Mouse (Mus musculus) hindbrain, embryonic 10.5 days (tissue): ENCODE measurements at regions not wholly inside any gene's neighbourhood (a gene's known extent, or its start where the extent isn't known, plus 50 kb on each side); places are given as distances from the start of the nearest gene placed in this dataset.

Source experiments
- DNase-seq: peaks from one replicate; pipeline ENCODE4 v3.0.0-alpha.2; 2017; ENCODE audit warnings: low spot score
- H3K27ac ChIP-seq: fragments of 300-500 bp; sonication (generic); 2 replicates; pipeline ENCODE4 v1.5.1; 2016; ENCODE audit warnings: mild to moderate bottlenecking, moderate library complexity
- H3K27me3 ChIP-seq: fragments of 300-500 bp; sonication (generic); 2 replicates; pipeline ENCODE4 v1.6.1; 2016; ENCODE audit warnings: mild to moderate bottlenecking; ENCODE audit not compliant: poor library complexity, insufficient read depth, severe bottlenecking
- H3K36me3 ChIP-seq: fragments of 300-500 bp; sonication (generic); 2 replicates; pipeline ENCODE4 v1.6.1; 2016; ENCODE audit warnings: mild to moderate bottlenecking, moderate library complexity
- H3K4me1 ChIP-seq: fragments of 300-500 bp; sonication (generic); replicated peaks from 2 replicates; pipeline ENCODE4 v1.6.1; 2016; ENCODE audit warnings: mild to moderate bottlenecking
- H3K4me3 ChIP-seq: fragments of 300-500 bp; sonication (generic); 2 replicates; pipeline ENCODE4 v1.5.1; 2016; ENCODE audit warnings: mild to moderate bottlenecking, moderate library complexity
- H3K9me3 ChIP-seq: fragments of 300-500 bp; sonication (generic); 2 replicates; pipeline ENCODE4 v1.6.1; 2016; ENCODE audit warnings: mild to moderate bottlenecking, moderate library complexity
- WGBS: fragments of 180-500 bp; shearing (Covaris S2); methylation state at CpG from one replicate; pipeline ENCODE4 v1.1.7; 2016; 5-methylcytosine and 5-hydroxymethylcytosine counted together

DNA sequence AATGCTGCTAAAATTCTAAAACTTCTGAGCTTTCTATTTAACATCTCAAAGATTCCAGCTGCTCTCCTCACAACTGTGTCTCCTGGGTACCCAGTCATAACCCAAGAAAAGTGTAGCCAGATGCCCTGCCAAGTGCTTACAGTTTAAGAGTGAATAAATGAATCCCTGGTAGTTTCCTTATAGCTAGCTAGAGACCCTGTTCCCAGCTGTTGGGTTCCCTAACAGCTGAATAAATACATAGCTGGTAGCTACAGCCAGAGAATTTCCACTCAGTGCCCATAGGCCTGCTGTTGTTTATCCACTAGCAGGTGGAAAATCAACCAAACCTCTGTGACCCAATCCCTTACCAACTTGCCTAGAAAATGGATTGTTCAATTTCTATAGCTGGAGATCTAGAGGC lies 302.0 kb upstream of the Trib2 start:
- DNase-seq = no peak
- no peaks in the 10 kb centered on the region for H3K9me3 ChIP-seq
- H3K4me1 ChIP-seq = no peaks in the 10 kb centered on the region
- H3K27ac ChIP-seq = no peak overlapping the region
- H3K4me3 ChIP-seq = no peak overlapping the region
- H3K27me3 ChIP-seq = no peaks in the 10 kb centered on the region
- no peaks in the 10 kb centered on the region for H3K36me3 ChIP-seq

DNA sequence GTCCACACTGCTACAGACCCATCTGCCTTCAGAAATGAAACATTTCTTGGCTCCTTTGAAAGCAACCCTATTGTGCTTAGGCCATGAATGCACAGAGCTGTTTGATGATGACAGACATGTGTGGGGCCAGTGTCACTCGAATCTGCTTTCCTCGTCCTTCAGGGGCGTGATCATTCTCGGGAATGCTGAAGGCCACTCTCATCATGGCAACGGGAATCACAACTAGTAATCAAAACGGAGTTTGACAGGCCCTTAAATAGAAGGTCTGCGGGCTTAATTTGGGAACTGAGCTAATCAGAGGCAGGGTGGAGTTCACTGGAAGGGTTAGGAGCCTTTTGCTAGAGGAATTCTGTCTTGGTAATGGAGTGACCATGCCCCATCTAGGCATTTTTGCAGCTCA lies 290.2 kb upstream of the Trib2 start:
- WGBS = 58% methylated on average over 7 of the region's 7 CpGs
- no peaks in the 10 kb centered on the region for H3K9me3 ChIP-seq
- no peaks in the 10 kb centered on the region for H3K36me3 ChIP-seq
- no peak for DNase-seq
- no peak overlapping the region for H3K4me3 ChIP-seq
- no peaks in the 10 kb centered on the region for H3K27me3 ChIP-seq
- no peak overlapping the region for H3K27ac ChIP-seq
- no peaks in the 10 kb centered on the region for H3K4me1 ChIP-seq

DNA sequence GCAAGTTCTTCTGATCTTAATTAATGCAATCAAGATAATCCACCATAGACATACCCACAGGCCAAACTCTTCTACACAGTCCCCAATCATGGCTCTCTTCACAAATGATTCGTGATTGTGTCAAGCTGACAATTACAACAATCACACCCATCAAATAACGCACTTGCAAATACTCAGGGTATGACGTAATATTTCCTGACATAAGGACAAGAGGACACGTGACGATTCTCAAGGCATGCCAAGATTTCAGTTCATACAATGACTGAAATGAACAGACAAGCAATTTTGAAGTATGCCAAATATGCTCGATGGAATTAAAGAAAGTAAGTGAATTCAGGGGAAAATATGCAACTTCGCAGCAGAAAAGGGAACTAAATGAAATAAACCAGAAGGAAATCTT lies 282.1 kb upstream of the Trib2 start:
- no peaks in the 10 kb centered on the region for H3K4me1 ChIP-seq
- no peaks in the 10 kb centered on the region for H3K36me3 ChIP-seq
- H3K27ac ChIP-seq = no peak overlapping the region
- no peak for DNase-seq
- H3K9me3 ChIP-seq = no peaks in the 10 kb centered on the region
- no peak overlapping the region for H3K4me3 ChIP-seq
- no peaks in the 10 kb centered on the region for H3K27me3 ChIP-seq
- WGBS = 92% methylated on average over 7 of the region's 7 CpGs

DNA sequence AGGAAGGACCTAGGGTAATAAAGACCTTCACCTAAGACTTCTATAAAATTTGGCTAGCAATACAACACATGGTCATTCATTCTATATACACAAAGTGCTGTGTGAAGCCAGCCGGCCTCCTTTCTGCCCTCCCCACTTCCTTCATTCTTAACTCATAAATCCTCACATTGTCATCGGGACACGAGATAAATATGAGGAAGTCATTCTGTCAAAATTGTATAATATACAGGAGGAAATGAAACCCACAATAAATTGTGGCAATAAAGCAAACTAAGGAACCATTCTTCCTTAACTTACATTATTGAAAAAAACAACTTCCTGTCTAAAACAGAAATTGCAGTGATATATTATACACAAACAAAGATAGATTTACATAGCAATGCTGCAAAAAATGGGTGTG lies 275.9 kb upstream of the Trib2 start:
- Histone ChIP-seq H3K27me3 (no peaks in the 10 kb centered on the region), H3K27ac (no peak overlapping the region), H3K4me1 (peaks cover 10% of the 10 kb centered on the region), H3K4me3 (no peak overlapping the region), H3K36me3 (no peaks in the 10 kb centered on the region), H3K9me3 (no peaks in the 10 kb centered on the region)
- no peak for DNase-seq
- 91% methylated on average over 3 of the region's 3 CpGs for WGBS

DNA sequence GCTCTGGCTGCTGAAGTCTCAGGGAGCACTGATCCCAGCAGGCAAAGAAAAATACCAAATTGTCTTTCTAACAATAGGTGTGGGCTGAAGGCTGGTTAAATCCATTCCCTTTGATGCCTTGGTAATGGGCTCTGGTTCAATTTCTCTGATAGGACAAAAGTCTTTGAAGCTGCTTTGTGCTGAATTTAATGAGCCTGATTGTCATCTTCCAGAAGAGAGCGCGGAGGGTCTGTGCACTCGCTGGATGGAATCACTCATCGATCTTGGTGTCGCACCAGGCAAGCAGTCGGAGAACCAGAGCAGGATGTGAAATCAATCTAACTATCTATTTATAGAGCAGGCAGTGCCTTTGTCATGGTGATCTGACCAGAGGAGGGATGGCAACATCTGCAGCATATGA lies 274.6 kb upstream of the Trib2 start:
- no peaks in the 10 kb centered on the region for H3K9me3 ChIP-seq
- H3K36me3 ChIP-seq = no peaks in the 10 kb centered on the region
- no peak overlapping the region for H3K27ac ChIP-seq
- H3K27me3 ChIP-seq = no peaks in the 10 kb centered on the region
- peaks cover 10% of the 10 kb centered on the region for H3K4me1 ChIP-seq
- peak; percentile 31 for DNase-seq
- no peak overlapping the region for H3K4me3 ChIP-seq
- 16% methylated on average over 6 of the region's 6 CpGs for WGBS

DNA sequence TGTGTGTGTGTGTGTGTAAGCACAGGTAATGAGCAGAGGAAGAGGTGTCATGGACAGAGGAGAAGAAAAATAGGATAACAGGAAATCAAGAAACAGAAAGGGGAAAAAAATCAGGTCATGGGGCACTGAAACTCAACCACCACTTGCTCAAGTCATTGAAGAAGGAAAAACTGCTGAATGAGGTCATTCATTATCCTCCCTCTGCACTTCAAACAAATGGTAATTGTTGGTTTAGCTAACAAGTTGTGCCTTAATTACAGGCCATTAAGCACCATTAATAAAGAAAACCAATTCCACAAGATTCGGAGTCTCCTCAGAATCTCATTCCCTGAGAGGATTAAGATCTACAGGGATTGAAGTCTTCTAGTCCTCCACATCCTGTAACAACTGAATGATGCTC lies 266.5 kb upstream of the Trib2 start:
- Histone ChIP-seq H3K4me1 (no peaks in the 10 kb centered on the region), H3K4me3 (no peak overlapping the region), H3K27me3 (no peaks in the 10 kb centered on the region), H3K36me3 (no peaks in the 10 kb centered on the region), H3K9me3 (no peaks in the 10 kb centered on the region), H3K27ac (no peak overlapping the region)
- DNase-seq = no peak
- 65% methylated on average over 1 of the region's 1 CpGs for WGBS

DNA sequence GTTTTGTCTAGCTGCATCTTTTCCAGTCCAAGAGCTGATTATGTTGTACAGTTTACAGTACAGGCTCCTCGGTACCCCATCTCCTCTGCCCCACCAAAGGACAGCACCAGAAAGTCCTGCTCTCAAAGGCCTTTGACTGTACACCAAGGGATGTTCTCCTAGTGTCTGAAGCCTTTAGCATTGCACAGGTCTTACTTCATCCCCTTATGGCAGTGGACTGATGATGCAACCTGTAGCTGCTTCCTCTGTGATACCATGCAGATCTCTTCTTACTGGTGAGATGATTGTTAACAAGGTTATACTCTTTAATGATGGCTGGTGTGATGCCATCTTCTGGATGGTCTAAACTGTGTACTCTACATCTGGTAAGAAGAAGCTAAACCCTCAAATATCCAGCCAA lies 260.5 kb upstream of the Trib2 start:
- Histone ChIP-seq H3K27me3 (no peaks in the 10 kb centered on the region), H3K27ac (no peak overlapping the region), H3K36me3 (no peaks in the 10 kb centered on the region), H3K4me1 (no peaks in the 10 kb centered on the region), H3K4me3 (no peak overlapping the region), H3K9me3 (no peaks in the 10 kb centered on the region)
- no peak for DNase-seq
- whole genome bisulfite sequencing = 90% methylated on average over 1 of the region's 1 CpGs

DNA sequence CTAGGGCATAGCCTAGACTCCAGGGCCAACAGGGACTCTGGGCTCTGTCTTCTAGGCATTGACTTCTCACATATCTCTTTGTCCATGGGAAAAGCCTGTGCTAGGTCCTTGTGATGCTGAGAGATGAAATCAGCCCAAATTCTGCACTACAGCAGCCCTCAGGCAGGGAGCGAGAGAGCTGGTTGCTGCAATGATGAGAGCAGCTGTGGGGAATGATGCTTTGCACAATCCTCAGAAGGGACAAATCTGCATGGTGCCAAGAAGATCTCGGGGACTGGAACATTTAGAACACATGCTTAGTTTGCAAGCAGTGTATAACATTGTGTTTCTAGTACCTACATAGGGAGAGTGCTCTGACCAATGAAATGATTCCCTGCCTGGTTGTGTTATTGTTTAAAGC lies 259.2 kb upstream of the Trib2 start:
- no peak for DNase-seq
- 79% methylated on average over 2 of the region's 2 CpGs for WGBS
- no peak overlapping the region for H3K4me3 ChIP-seq

DNA sequence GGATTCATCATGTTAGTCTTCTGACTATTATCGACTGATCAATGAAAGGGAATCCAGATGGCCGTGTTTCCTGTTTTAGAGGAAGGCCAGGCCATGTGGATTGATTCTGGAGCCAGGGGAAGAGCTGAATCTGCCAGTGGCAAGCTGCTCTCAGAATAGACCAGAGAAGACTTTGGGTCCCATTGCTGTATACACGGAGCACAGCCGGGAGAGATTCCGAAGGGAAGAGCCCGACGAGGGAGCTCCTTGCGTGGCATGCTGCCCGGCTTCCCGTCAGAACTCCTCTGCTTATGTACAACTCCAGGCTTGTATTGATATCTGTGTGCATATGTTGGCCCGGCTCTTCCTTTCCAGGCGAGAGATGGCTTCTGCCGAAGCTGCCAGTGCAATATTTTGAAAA lies 252.2 kb upstream of the Trib2 start:
- Histone ChIP-seq H3K27ac (no peak overlapping the region), H3K36me3 (no peaks in the 10 kb centered on the region), H3K4me1 (no peaks in the 10 kb centered on the region), H3K27me3 (no peaks in the 10 kb centered on the region), H3K4me3 (no peak overlapping the region), H3K9me3 (no peaks in the 10 kb centered on the region)
- DNase-seq = no peak
- WGBS = 92% methylated on average over 13 of the region's 13 CpGs

More for the DNA sequence above, 259.2 kb upstream of the Trib2 start:
- Histone ChIP-seq H3K27ac (no peak overlapping the region), H3K27me3 (no peaks in the 10 kb centered on the region), H3K4me1 (no peaks in the 10 kb centered on the region), H3K9me3 (no peaks in the 10 kb centered on the region), H3K36me3 (no peaks in the 10 kb centered on the region)

DNA sequence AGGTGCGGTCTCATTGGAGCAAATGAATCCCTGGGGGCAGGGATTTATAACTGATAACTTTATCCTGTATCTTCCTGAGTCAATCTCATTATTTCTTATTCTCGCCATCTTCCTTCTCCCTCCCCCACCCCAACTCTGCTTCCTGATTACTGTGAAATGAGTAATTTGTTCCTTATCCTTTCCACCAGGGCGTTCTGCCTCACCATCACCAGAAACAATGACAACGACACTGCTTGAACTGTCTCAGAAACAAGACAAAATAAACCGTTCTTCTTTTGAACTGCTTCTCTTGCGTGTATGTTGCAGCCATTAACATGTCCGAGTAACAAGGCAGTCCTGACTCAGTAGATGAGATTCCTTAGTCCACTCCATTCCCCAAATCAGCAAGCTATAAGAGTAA lies 246.0 kb upstream of the Trib2 start:
- H3K9me3 ChIP-seq = no peaks in the 10 kb centered on the region
- WGBS = 88% methylated on average over 7 of the region's 7 CpGs
- DNase-seq = no peak

DNA sequence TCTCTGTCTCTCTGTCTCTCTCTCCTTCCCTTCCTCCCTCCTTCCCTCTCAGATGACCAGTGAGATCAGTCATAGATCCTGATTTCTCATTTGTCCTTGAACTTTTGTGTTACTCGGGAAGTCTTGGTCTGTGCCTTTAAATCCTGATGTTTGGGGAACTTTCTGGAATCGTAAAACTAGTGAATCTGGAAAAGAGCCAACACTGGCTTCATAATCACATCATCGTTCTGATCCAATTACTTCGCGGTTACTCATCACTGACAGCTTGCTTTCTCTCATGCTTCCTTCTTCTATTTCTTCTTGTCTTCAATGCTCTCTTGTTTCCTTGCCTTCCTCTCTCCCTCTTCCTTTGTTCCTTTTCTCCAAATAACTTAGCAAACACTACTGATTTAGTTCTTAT lies 243.7 kb upstream of the Trib2 start:
- Histone ChIP-seq H3K27ac (no peak overlapping the region), H3K27me3 (no peaks in the 10 kb centered on the region), H3K9me3 (no peaks in the 10 kb centered on the region), H3K4me3 (no peak overlapping the region), H3K36me3 (no peaks in the 10 kb centered on the region), H3K4me1 (no peaks in the 10 kb centered on the region)
- no peak for DNase-seq
- 92% methylated on average over 5 of the region's 5 CpGs for WGBS

More for the DNA sequence above, 246.0 kb upstream of the Trib2 start:
- H3K27ac ChIP-seq = no peak overlapping the region
- H3K4me1 ChIP-seq = no peaks in the 10 kb centered on the region
- H3K27me3 ChIP-seq = no peaks in the 10 kb centered on the region
- H3K4me3 ChIP-seq = no peak overlapping the region
- no peaks in the 10 kb centered on the region for H3K36me3 ChIP-seq

DNA sequence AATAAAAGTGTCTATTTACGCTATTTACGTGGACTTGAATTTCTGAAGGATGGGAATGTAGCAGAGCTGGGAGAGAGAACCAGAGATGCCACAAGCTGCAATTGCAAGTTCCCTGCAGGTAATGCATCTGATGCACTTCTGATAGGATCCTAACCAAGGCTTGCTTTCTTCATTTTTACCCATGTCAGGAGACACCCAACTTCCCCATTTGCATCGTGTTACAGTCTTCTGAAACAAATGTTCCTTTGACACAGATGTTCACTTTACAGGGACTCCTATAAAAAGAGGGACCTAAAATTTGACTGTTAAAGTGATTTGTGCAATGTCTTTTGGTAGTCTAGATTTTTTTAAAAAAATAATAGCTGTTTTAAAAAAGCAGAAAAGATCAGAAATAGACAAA lies 241.5 kb upstream of the Trib2 start:
- Histone ChIP-seq H3K27ac (no peak overlapping the region), H3K4me3 (no peak overlapping the region), H3K27me3 (no peaks in the 10 kb centered on the region), H3K36me3 (no peaks in the 10 kb centered on the region), H3K4me1 (no peaks in the 10 kb centered on the region), H3K9me3 (no peaks in the 10 kb centered on the region)
- DNase-seq = no peak
- 90% methylated on average over 3 of the region's 3 CpGs for WGBS

DNA sequence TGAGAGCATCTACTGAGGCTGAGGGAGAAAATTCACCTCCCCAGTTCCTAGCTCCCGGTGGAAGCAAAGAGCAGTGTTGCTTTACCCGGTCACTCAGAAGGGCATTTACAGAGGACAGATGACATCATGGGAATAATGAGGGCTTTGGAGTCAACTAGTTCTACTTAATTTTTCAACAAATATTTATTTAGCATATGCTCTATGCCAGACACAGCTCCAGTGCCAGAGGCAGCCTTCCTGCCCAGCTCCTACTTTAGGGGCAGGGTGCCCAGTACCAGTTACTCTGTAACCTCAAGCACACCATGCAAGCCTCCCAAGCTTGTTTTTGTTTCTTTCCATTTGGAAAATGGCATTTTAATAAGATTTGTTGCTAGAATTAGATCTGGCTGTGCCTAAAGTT lies 240.1 kb upstream of the Trib2 start:
- no peaks in the 10 kb centered on the region for H3K9me3 ChIP-seq
- H3K36me3 ChIP-seq = no peaks in the 10 kb centered on the region
- 79% methylated on average over 2 of the region's 2 CpGs for WGBS
- no peak for DNase-seq
- no peaks in the 10 kb centered on the region for H3K4me1 ChIP-seq
- H3K27ac ChIP-seq = no peak overlapping the region
- H3K4me3 ChIP-seq = no peak overlapping the region
- H3K27me3 ChIP-seq = no peaks in the 10 kb centered on the region

DNA sequence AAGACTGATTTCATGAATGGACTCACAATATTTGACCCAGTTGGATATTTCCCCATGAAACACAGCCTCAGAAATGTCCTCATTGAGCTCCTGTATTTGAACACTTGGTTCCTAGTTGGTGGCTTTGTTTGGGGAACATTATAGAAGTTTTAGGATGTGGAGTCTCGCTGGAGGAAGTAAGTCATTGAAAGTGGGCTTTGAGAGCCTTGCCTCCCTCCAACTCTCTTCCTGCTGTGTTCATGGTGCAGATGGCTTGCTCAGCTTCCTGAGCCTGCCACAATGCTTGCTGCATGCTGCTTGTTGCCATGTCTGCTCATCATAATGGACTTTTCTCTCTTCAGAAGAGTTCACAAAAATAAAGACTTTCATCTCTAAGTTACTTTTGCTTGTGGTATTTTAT lies 239.5 kb upstream of the Trib2 start:
- Histone ChIP-seq H3K9me3 (no peaks in the 10 kb centered on the region), H3K4me3 (no peak overlapping the region), H3K27me3 (no peaks in the 10 kb centered on the region), H3K4me1 (no peaks in the 10 kb centered on the region), H3K27ac (no peak overlapping the region), H3K36me3 (no peaks in the 10 kb centered on the region)
- 62% methylated on average over 1 of the region's 1 CpGs for WGBS
- no peak for DNase-seq
